Mouse (Mus musculus): ENCODE results near the gene Epo. TPM values are rescaled to one million over a fixed set of nuclear protein-coding genes. Genes with fewer than 3 reads are reported as not detected.

The Epo gene
- polyA plus RNA-seq, 2 experiments: 0.19 to 0.83 TPM

GRCm38 (mm10) chr5:137512847-137513794, 19.9 kb downstream of the Epo start:
- Histone ChIP-seq H3K36me3 (ENCODE audit: control insufficient read depth, insufficient read depth, low read length) (peaks cover 18% of the 10 kb centered on the region; the same call in 1 of the 2 replicates), H3K27me3 (ENCODE audit: control insufficient read depth, insufficient read depth, low read length) (no peaks in the 10 kb centered on the region), H3K4me3 (replicated peaks; ENCODE audit: low read length) (0 out of 2 replicates have a peak overlapping the region, but pooled peaks have one; percentile 99), H3K4me1 (ENCODE audit: control insufficient read depth, insufficient read depth, low read length) (peaks cover 11% of the 10 kb centered on the region), H3K9me3 (ENCODE audit: control insufficient read depth, low read length) (no peaks in the 10 kb centered on the region), H3K27ac (replicated peaks; ENCODE audit: low read depth, low read length) (no peak overlapping the region), H3K4me2 (replicated peaks; ENCODE audit: low read depth, low read length, severe bottlenecking) (no peak overlapping the region), H3K9ac (ENCODE audit: low read depth, low read length, severe bottlenecking) (0 out of 2 replicates have a peak overlapping the region, but pooled peaks have one; percentile 22)
- TF ChIP-seq POLR2A (IDR thresholded peaks at IDR 0.05; ENCODE audit: borderline replicate concordance, extremely low read depth, insufficient read depth, insufficient read length): no peak
- DNase-seq (ENCODE audit: low spot score) (no peak), ATAC-seq (ENCODE audit: low FRiP score, low read depth) (no peak)
- 82% methylated on average over 11 of the region's 11 CpGs for WGBS

- DNase-seq (ENCODE audit: low spot score): no peak
- Histone ChIP-seq H3K9me3 (ENCODE audit: control insufficient read depth, low read length) (no peaks in the 10 kb centered on the region), H3K27me3 (ENCODE audit: control insufficient read depth, insufficient read depth, low read length) (no peaks in the 10 kb centered on the region), H3K4me2 (replicated peaks; ENCODE audit: low read depth, low read length, severe bottlenecking) (peak overlapping the region; percentile 91), H3K4me3 (replicated peaks; ENCODE audit: low read length) (peak overlapping the region; percentile 99), H3K4me1 (ENCODE audit: control insufficient read depth, insufficient read depth, low read length) (peaks cover 11% of the 10 kb centered on the region), H3K36me3 (ENCODE audit: control insufficient read depth, insufficient read depth, low read length) (0 out of 2 replicates have a peak, but pooled peaks cover 10% of the 10 kb centered on the region), H3K27ac (replicated peaks; ENCODE audit: low read depth, low read length) (0 out of 2 replicates have a peak overlapping the region, but pooled peaks have one; percentile 82), H3K9ac (ENCODE audit: low read depth, low read length, severe bottlenecking) (peak overlapping the region; percentile 97; the same call in 1 of the 2 replicates)
- ATAC-seq (ENCODE audit: low FRiP score, low read depth): no peak
- 64% methylated on average over 3 of the region's 3 CpGs for WGBS
- no peak for TF ChIP-seq POLR2A (IDR thresholded peaks at IDR 0.05; ENCODE audit: borderline replicate concordance, extremely low read depth, insufficient read depth, insufficient read length)
Observed at GRCm38 (mm10) chr5:137511706-137512105, 21.3 kb downstream of the Epo start.

- Histone ChIP-seq H3K9ac (ENCODE audit: low read depth, low read length, severe bottlenecking) (peak overlapping the region; percentile 97), H3K9me3 (ENCODE audit: control insufficient read depth, low read length) (no peaks in the 10 kb centered on the region), H3K27ac (replicated peaks; ENCODE audit: low read depth, low read length) (peak overlapping the region; percentile 82), H3K4me1 (ENCODE audit: control insufficient read depth, insufficient read depth, low read length) (peaks cover 11% of the 10 kb centered on the region), H3K4me3 (replicated peaks; ENCODE audit: low read length) (peak overlapping the region; percentile 99), H3K27me3 (ENCODE audit: control insufficient read depth, insufficient read depth, low read length) (no peaks in the 10 kb centered on the region), H3K4me2 (replicated peaks; ENCODE audit: low read depth, low read length, severe bottlenecking) (peak overlapping the region; percentile 91), H3K36me3 (ENCODE audit: control insufficient read depth, insufficient read depth, low read length) (0 out of 2 replicates have a peak, but pooled peaks cover 10% of the 10 kb centered on the region)
- no peak for TF ChIP-seq POLR2A (IDR thresholded peaks at IDR 0.05; ENCODE audit: borderline replicate concordance, extremely low read depth, insufficient read depth, insufficient read length)
- ATAC-seq (ENCODE audit: low FRiP score, low read depth) (peak; percentile 28; the same call in 1 of the 2 replicates), DNase-seq (ENCODE audit: low spot score) (no peak)
- 2% methylated on average over 19 of the region's 83 CpGs for WGBS
Observed at GRCm38 (mm10) chr5:137510573-137511390, 22.3 kb downstream of the Epo start.

GRCm38 (mm10) chr5:137510014-137510501, 23.0 kb downstream of the Epo start:
- DNase-seq (ENCODE audit: low spot score) (peak; percentile 66), ATAC-seq (ENCODE audit: low FRiP score, low read depth) (peak; percentile 83)
- 2% methylated on average over 23 of the region's 52 CpGs for WGBS
- Histone ChIP-seq H3K9me3 (ENCODE audit: control insufficient read depth, low read length) (no peaks in the 10 kb centered on the region), H3K27me3 (ENCODE audit: control insufficient read depth, insufficient read depth, low read length) (no peaks in the 10 kb centered on the region), H3K27ac (replicated peaks; ENCODE audit: low read depth, low read length) (peak overlapping the region; percentile 82), H3K4me3 (replicated peaks; ENCODE audit: low read length) (peak overlapping the region; percentile 99), H3K36me3 (ENCODE audit: control insufficient read depth, insufficient read depth, low read length) (0 out of 2 replicates have a peak, but pooled peaks cover 10% of the 10 kb centered on the region), H3K9ac (ENCODE audit: low read depth, low read length, severe bottlenecking) (peak overlapping the region; percentile 97), H3K4me2 (replicated peaks; ENCODE audit: low read depth, low read length, severe bottlenecking) (peak overlapping the region; percentile 91), H3K4me1 (ENCODE audit: control insufficient read depth, insufficient read depth, low read length) (peaks cover 11% of the 10 kb centered on the region)
- TF ChIP-seq POLR2A (IDR thresholded peaks at IDR 0.05; ENCODE audit: borderline replicate concordance, extremely low read depth, insufficient read depth, insufficient read length): no peak
